20 mouse cellular contexts compared by ENCODE assay signal in the genomic region with DNA sequence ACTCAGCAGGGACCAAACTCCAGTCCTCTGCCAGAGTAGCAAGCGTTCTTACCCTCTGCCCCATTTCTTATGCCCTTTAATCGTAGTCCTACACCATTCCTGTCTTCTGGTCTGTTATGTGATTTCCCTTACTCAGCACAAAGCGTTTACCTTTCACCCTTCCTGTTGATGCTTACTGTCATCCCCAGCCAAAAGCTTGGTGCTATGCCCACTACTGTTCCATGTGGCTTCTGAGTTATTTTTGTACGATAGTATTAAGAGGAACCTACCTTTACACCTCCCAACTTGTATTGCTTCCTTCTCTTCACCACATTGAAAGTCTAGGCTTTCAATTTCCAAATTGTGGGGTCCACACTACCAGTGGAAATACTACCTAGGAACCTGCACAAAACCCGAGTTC. TPM values are rescaled to one million over a fixed set of nuclear protein-coding genes. Genes with fewer than 3 reads are reported as not detected.
DNase-seq lines count a peak whose midpoint lies in the region; ATAC-seq and TF ChIP-seq lines count a peak whose summit lies in the region.
"Had no signal": no experiment of that assay in that cellular context is flagged by ENCODE, and none has a peak within 500 bp of the region (broad histone marks: within the 10 kb centered on the region; RNA-seq: fewer than 3 reads in every experiment).

No protein-coding gene starts in this region.

- no peak for DNase-seq in heart, embryonic 10.5 days (ENCODE audit: low spot score)
- DNase-seq in heart, postnatal 4 days, result no peak
- peak; percentile 17 for DNase-seq in kidney, adult 9 months
- DNase-seq in heart, postnatal 0 days (ENCODE audit: low spot score), result peak; percentile 27
- no peak for DNase-seq in liver, embryonic 11.5 days (ENCODE audit: low spot score)
- no peak for DNase-seq in layer of hippocampus, adult 9-10 months (ENCODE audit: low spot score)
- DNase-seq: adrenal gland, adult 8-10 months; adrenal gland, postnatal 36 days; cerebellum, adult 2 months; cerebellum, postnatal 10 days; forebrain, postnatal 0 days had no signal

- no peak for TF ChIP-seq EP300 in heart, postnatal 0 days (IDR thresholded peaks at IDR 0.05; ENCODE audit: low read depth)

- no peak for ATAC-seq in kidney, embryonic 14.5 days (ENCODE audit: low FRiP score, low TSS enrichment)
- ATAC-seq in heart, embryonic 13.5 days (ENCODE audit: extremely low read depth, insufficient number of reproducible peaks, low FRiP score, low TSS enrichment), result no peak
- peak; percentile 74 for ATAC-seq in heart, postnatal 0 days (ENCODE audit: insufficient read depth, low read depth)
- ATAC-seq in liver, embryonic 11.5 days (replicated peaks; ENCODE audit: low FRiP score), result no peak
- ATAC-seq: forebrain, embryonic 13.5 days; forebrain, postnatal 0 days; hindbrain, embryonic 16.5 days; inflammation-experienced regulatory T-cells, adult 6 months; intestine, postnatal 0 days had no signal

- peak overlapping the region; percentile 84 for H3K27ac ChIP-seq in heart, embryonic 10.5 days
- H3K27ac ChIP-seq in kidney, embryonic 14.5 days (ENCODE audit: low read depth, low read length), result no peak overlapping the region
- H3K27ac ChIP-seq in heart, embryonic 13.5 days (replicated peaks), result peak overlapping the region; percentile 93
- peak overlapping the region; percentile 96 for H3K27ac ChIP-seq in heart, postnatal 0 days (ENCODE audit: low read depth)
- no peak overlapping the region for H3K27ac ChIP-seq in liver, embryonic 11.5 days (ENCODE audit: low read depth, low read length)
- H3K27ac ChIP-seq: embryonic facial prominence, embryonic 10.5 days; forebrain, embryonic 13.5 days; hindbrain, embryonic 12.5 days had no signal

- 74% methylated on average over 5 of the region's 5 CpGs for WGBS in heart, embryonic 10.5 days
- WGBS in kidney, embryonic 14.5 days, result 88% methylated on average over 5 of the region's 5 CpGs
- 69% methylated on average over 5 of the region's 5 CpGs for WGBS in heart, embryonic 13.5 days
- 44% methylated on average over 5 of the region's 5 CpGs for WGBS in heart, postnatal 0 days
- WGBS in liver, embryonic 11.5 days, result 71% methylated on average over 5 of the region's 5 CpGs

- 0 out of 2 replicates have a peak, but pooled peaks cover 2% of the 10 kb centered on the region for H3K9me3 ChIP-seq in heart, embryonic 10.5 days
- peaks cover 4% of the 10 kb centered on the region; the same call in 1 of the 2 replicates for H3K9me3 ChIP-seq in kidney, embryonic 14.5 days (ENCODE audit: control insufficient read depth, low read length)
- H3K9me3 ChIP-seq in heart, embryonic 13.5 days, result peaks cover 15% of the 10 kb centered on the region
- H3K9me3 ChIP-seq in heart, postnatal 0 days (replicated peaks; ENCODE audit: control insufficient read depth, low read length), result peaks cover 11% of the 10 kb centered on the region
- 0 out of 2 replicates have a peak, but pooled peaks cover 4% of the 10 kb centered on the region for H3K9me3 ChIP-seq in liver, embryonic 11.5 days (ENCODE audit: control insufficient read depth, low read length)
- H3K9me3 ChIP-seq: embryonic facial prominence, embryonic 10.5 days; forebrain, embryonic 13.5 days had no signal

- H3K4me3 ChIP-seq in heart, embryonic 10.5 days, result no peak overlapping the region
- no peak overlapping the region for H3K4me3 ChIP-seq in kidney, embryonic 14.5 days (ENCODE audit: low read length)
- H3K4me3 ChIP-seq in heart, embryonic 13.5 days, result no peak overlapping the region
- H3K4me3 ChIP-seq in heart, postnatal 0 days (ENCODE audit: low read depth, low read length), result no peak overlapping the region
- H3K4me3 ChIP-seq in liver, embryonic 11.5 days (ENCODE audit: low read depth, low read length), result no peak overlapping the region
- H3K4me3 ChIP-seq: embryonic facial prominence, embryonic 10.5 days; forebrain, embryonic 13.5 days; hindbrain, embryonic 12.5 days had no signal

- TF ChIP-seq CTCF in heart, postnatal 0 days (IDR thresholded peaks at IDR 0.05; ENCODE audit: low read depth), result no peak

- peaks cover 14% of the 10 kb centered on the region for H3K36me3 ChIP-seq in heart, embryonic 10.5 days
- no peaks in the 10 kb centered on the region for H3K36me3 ChIP-seq in kidney, embryonic 14.5 days (ENCODE audit: control insufficient read depth, insufficient read depth, low read length)
- peaks cover 51% of the 10 kb centered on the region for H3K36me3 ChIP-seq in heart, embryonic 13.5 days
- peaks cover 34% of the 10 kb centered on the region for H3K36me3 ChIP-seq in heart, postnatal 0 days (replicated peaks; ENCODE audit: control insufficient read depth, insufficient read depth, low read length)
- no peaks in the 10 kb centered on the region for H3K36me3 ChIP-seq in liver, embryonic 11.5 days (ENCODE audit: control insufficient read depth, insufficient read depth, low read length)
- H3K36me3 ChIP-seq: G1E; hindbrain, embryonic 12.5 days had no signal

- H3K9ac ChIP-seq in kidney, embryonic 14.5 days (ENCODE audit: low read depth, low read length), result no peak overlapping the region
- H3K9ac ChIP-seq in heart, embryonic 13.5 days, result no peak overlapping the region
- no peak overlapping the region for H3K9ac ChIP-seq in heart, postnatal 0 days (replicated peaks; ENCODE audit: low read depth, low read length)
- no peak overlapping the region for H3K9ac ChIP-seq in liver, embryonic 11.5 days (ENCODE audit: low read depth, low read length)
- H3K9ac ChIP-seq: forebrain, embryonic 13.5 days; forebrain, postnatal 0 days; hindbrain, embryonic 12.5 days had no signal

- no peak overlapping the region for H3K4me2 ChIP-seq in kidney, embryonic 14.5 days (replicated peaks; ENCODE audit: low read depth, low read length)
- H3K4me2 ChIP-seq in heart, embryonic 13.5 days, result peak overlapping the region; percentile 37
- H3K4me2 ChIP-seq in heart, postnatal 0 days (ENCODE audit: low read depth, low read length), result 0 out of 2 replicates have a peak overlapping the region, but pooled peaks have one; percentile 21
- H3K4me2 ChIP-seq in liver, embryonic 11.5 days, result no peak overlapping the region
- H3K4me2 ChIP-seq: forebrain, embryonic 13.5 days; hindbrain, embryonic 12.5 days had no signal

- H3K27me3 ChIP-seq in heart, embryonic 10.5 days (ENCODE audit: insufficient read depth, poor library complexity, severe bottlenecking), result no peaks in the 10 kb centered on the region
- H3K27me3 ChIP-seq in kidney, embryonic 14.5 days (ENCODE audit: control insufficient read depth, insufficient read depth, low read length), result no peaks in the 10 kb centered on the region
- H3K27me3 ChIP-seq in heart, embryonic 13.5 days (replicated peaks), result no peaks in the 10 kb centered on the region
- H3K27me3 ChIP-seq in heart, postnatal 0 days (ENCODE audit: control insufficient read depth, insufficient read depth, low read length), result no peaks in the 10 kb centered on the region
- no peaks in the 10 kb centered on the region for H3K27me3 ChIP-seq in liver, embryonic 11.5 days (replicated peaks; ENCODE audit: control insufficient read depth, insufficient read depth, low read length)
- H3K27me3 ChIP-seq: forebrain, embryonic 13.5 days; hindbrain, embryonic 12.5 days had no signal

- peaks cover 16% of the 10 kb centered on the region for H3K4me1 ChIP-seq in heart, embryonic 10.5 days
- no peaks in the 10 kb centered on the region for H3K4me1 ChIP-seq in kidney, embryonic 14.5 days (ENCODE audit: control insufficient read depth, insufficient read depth, low read length)
- peaks cover 23% of the 10 kb centered on the region for H3K4me1 ChIP-seq in heart, embryonic 13.5 days
- H3K4me1 ChIP-seq in heart, postnatal 0 days (ENCODE audit: control insufficient read depth, insufficient read depth), result peaks cover 10% of the 10 kb centered on the region
- H3K4me1 ChIP-seq in liver, embryonic 11.5 days (replicated peaks; ENCODE audit: control insufficient read depth, insufficient read depth, low read length), result no peaks in the 10 kb centered on the region
- H3K4me1 ChIP-seq: forebrain, embryonic 13.5 days; hindbrain, embryonic 12.5 days had no signal

RNA-seq across cellular contexts. Expression of a gene that starts 57.2 kb away (rescaled TPM):
- polyA plus RNA-seq in heart, embryonic 10.5 days (2016; fragmentation: Nextera tagmentation; extraction: Ambion mirVana), result 14.5 and 28.9 TPM in 2 replicates
- 100 to 1,000 TPM; 167 to 178 TPM for total RNA-seq in heart, postnatal 4 days (2021)
- polyA plus RNA-seq in kidney, embryonic 14.5 days (2014; fragmentation: Nextera tagmentation; extraction: Ambion mirVana), result 1.9 and 3.0 TPM in 2 replicates
- polyA plus RNA-seq in heart, embryonic 13.5 days (2015; fragmentation: Nextera tagmentation; extraction: Ambion mirVana), result 43.7 and 44.6 TPM in 2 replicates
- 125 and 167 TPM in 2 replicates for total RNA-seq in heart, postnatal 0 days (2014; rRNA removed; ENCODE audit: low replicate concordance)
- polyA plus RNA-seq in heart, postnatal 0 days (2015; fragmentation: Nextera tagmentation; extraction: Ambion mirVana), result 83.8 and 94.3 TPM in 2 replicates
- 2.8 and 3.4 TPM in 2 replicates for polyA plus RNA-seq in liver, embryonic 11.5 days (2014; fragmentation: Nextera tagmentation; extraction: Ambion mirVana)
- polyA plus RNA-seq: G1E; inflammation-experienced regulatory T-cells, adult 6 months had no signal

Comparison
In these comparisons a context has a peak if more than half of its experiments do, and no peak if none do; other contexts are left out.
1. DNase-seq: peak in kidney, adult 9 months (single experiment) and heart, postnatal 0 days (single experiment); none in heart, embryonic 10.5 days (single experiment), heart, postnatal 4 days (single experiment), liver, embryonic 11.5 days (single experiment) and layer of hippocampus, adult 9-10 months (single experiment).
2. H3K27ac ChIP-seq: peak in heart, embryonic 10.5 days (single experiment), heart, embryonic 13.5 days (single experiment) and heart, postnatal 0 days (single experiment); none in kidney, embryonic 14.5 days (single experiment) and liver, embryonic 11.5 days (single experiment).
3. H3K4me2 ChIP-seq: peak in heart, embryonic 13.5 days (single experiment) and heart, postnatal 0 days (single experiment); none in kidney, embryonic 14.5 days (single experiment) and liver, embryonic 11.5 days (single experiment).